Mouse (Mus musculus) adrenal gland, adult 8-10 months (tissue): ENCODE measurements at regions not wholly inside any gene's neighbourhood (a gene's known extent, or its start where the extent isn't known, plus 50 kb on each side); places are given as distances from the start of the nearest gene placed in this dataset.

Experiments used
- DNase-seq: peaks from one replicate; pipeline ENCODE4 v3.0.0; 2022

DNA sequence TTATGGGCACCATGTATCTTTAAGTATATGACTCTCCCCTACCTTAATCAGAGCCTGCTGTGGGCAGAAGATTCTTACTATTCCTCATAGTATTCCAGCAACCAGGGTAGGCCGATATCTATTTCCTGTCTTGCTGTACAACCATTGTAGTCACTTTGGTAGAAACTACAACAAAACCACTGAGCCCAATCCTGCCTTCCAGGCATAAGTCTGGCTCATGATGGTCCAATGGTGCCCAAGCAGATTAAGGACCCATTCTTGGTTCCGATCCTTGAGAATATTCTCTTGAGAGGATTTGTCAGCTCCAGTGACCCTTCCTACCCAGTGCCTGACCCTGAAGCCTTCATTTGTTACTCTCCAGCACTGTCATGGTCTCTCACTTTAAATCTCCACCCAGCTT, 102.9 kb upstream of the Mylip start:
- DNase-seq: no peak

DNA sequence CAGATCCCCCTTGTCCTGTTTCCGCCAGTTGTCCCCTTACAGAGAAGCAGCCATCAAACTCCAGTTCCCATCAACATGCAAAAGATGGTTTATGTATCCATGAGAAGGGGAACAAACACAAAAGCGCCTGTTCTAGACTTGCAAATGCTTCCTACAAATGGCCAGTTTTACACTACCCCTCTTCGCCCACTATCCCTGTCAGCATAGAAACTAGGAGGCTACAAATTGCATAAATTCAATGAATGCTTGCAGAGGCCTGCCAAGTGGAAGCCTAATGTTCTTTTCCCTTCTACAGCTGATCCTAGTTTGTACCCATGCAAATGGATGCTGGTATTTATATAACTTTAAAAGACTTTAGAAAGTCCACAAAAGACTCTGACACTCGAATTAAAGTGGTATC, 102.3 kb upstream of the Mylip start:
- no peak for DNase-seq

DNA sequence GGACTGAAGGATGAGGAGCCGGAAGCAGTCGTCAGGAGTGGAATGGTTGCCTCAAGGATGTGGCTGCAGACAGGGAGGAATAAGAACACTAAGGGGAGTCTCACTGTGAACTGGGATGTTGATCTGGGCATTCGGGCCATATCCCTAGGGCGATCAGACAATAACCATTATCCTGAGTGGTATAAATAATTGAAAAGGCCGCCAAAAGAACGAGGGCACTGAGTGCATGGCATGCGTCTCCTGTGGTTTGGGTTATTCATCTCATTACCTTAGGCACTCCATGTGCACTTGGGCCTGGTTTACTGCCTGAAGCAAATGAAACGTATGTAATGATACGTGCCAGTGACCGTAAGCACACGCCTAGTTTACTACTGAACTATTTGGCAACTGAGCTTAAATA, 99.6 kb upstream of the Mylip start:
- DNase-seq: no peak

DNA sequence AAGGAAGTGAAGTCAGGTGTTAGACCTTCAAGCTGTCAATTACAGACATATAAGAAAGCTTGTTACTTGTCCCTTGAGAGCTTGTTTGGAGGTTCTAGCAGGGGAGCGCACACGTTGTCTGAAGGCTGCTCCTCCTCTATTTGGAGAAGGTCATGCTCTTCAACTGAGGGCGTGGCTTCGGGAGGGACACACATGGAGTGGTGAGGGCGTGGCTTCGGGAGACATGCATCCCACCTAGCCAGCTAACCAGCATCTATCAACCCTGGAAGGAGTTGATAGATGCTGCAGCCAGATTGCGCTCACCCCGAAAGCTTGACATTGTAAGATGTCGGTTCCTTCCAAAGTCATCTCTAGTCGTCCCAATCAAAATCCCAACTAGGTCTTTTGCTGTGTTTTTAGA, 94.9 kb upstream of the Mylip start:
- DNase-seq: no peak

DNA sequence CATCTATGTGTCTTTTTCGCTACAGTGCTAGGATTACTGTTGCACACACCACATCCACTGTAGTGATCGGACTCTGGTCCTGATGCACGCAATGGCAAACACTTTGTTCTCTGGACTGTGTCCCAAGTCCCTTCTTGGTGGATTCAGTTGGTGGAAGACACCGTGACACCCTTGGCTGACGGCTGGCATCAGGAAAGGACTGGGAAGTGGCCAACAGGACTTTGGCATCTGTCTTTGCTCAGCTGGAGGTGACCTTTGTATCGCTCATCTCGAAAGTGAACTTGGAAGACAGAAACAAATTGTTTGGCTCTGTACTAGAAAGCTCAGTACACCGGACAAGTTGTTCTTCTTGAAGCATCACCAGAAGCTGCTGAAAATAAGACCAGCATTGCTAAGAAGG, 88.9 kb upstream of the Mylip start:
- DNase-seq: peak; percentile 1

DNA sequence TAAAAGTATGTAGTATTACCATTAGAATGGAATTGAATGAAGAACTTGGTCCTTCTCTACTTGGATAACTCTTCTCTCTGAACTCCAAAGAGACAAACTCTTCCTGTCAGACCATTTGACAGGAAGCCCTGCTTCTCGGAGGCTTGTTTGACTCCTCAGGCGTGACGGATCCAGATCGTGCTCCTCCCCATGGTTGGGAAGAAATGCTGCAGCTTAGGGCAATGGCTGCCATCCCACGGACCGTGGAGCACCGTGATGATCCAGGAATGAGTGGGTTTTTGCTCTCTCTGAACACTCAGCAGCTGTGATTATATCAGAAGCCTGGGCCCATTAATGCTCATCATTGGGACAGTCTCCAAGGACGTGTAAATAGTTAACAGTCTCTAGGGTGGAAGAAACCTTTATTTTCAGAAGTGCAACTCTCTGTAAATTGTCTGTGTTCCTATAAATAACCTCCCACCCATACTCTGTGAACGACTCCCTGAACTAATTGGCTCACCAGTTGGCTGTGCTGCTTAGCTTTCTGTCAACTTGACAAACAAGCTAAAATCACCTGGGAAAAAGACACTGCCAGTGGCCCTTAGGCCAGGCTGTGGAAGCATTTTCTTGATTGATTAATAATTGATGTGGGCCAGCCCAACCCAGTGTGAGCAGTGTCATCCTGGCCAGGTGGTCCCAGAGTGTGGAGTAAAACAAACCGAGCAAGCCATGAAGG, 88.2 kb upstream of the Mylip start:
- no peak for DNase-seq

DNA sequence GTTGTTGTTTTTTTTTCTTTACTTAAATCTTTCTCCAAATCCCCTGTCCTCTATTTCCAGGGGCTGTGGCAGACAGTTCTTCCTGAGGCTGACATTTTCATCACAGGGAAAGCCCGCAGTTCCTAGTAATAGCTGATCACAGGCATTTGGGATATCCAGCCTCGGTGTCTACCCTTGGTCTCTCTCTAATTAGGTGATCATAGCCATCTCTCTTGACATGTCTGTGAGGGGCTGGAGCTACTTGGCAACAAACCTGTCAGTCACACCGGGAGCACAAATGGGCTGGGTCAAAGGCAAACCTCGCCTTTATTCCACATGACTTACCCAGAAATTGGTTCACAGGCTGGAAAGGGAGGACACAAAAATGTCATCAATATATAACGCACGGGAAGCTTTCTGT, 86.7 kb upstream of the Mylip start:
- no peak for DNase-seq

DNA sequence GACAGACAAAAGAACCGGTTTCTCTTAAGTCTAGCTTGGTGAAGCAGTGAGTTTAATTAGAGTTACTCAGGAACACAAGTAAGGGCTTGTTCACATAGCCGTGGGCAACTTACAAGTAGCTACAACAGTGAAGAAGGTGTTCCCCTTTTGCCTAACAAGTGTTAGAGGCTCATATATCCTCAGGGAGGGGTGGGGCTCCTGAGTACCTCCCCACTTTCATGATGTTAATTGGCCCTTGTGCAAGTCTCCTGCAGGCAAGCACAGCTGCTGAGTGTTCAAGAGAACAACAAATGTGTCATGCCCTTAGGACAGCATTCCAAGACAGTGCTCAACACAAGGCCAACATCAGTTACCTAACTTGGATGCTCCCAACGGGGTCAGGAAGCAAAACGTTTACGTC, 83.4 kb upstream of the Mylip start:
- DNase-seq: no peak

DNA sequence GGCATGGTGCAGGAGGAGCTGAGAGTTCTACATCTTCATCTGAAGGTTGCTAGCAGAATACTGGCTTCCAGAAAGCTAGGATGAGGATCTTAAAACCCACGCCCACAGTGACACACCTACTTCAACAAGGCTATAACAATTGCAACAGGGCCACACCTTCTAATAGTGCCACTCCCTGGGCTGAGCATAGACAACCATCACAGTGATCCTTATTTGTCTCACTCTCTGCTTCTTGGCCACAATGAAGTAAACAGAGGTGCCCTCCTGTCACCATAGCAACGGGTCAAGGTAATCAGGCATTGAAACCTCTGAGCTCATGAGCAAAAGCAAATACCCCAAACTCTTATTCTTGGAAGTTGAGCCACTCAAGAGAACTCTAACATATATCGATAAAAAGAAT, 82.3 kb upstream of the Mylip start:
- DNase-seq: no peak

DNA sequence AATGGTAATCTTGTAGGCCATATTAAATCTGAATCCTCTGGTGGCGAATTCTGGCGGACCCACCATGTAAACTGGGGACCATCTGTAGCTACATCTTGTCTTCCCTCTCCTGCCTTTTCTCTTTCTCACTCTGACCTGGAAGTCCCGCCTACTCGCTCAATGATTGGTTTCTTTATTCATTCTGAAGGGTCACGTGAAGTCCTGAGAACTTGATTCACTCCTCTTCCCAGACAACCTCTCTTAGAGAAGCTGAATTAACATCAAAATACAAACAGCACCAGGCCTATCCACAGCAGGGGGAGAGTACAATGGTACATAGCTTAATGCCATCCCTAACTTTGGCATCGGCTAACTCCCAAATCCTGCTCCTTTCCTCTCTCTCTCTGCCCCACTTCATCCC, 69.9 kb upstream of the Mylip start:
- no peak for DNase-seq

DNA sequence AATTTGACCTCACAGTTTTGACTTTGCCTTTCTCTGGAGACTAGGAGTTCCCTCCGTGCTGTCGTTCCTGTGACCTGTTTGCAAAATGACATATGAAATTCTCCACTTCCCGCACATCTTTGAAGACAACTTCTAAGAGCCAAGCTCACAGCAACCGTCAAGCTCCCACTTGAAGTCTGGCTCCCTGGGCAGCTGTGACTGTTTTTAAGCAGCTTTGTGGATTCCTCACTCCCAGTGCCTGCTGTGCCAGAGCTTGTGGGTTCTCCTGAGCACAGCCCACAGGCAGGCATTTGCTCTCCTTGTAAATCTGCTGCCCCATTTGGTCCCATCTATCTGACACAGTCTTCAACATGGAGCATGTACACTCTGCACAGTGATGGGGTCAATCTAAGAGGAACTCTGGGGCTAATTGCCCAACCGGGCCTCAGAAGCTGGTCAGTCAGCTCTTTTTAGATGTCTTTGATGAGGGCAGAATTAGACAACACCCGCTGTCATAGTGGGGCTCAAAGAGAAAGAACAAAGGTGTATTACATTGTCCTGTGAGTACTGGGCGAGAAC, 63.7 kb upstream of the Mylip start:
- DNase-seq: no peak

DNA sequence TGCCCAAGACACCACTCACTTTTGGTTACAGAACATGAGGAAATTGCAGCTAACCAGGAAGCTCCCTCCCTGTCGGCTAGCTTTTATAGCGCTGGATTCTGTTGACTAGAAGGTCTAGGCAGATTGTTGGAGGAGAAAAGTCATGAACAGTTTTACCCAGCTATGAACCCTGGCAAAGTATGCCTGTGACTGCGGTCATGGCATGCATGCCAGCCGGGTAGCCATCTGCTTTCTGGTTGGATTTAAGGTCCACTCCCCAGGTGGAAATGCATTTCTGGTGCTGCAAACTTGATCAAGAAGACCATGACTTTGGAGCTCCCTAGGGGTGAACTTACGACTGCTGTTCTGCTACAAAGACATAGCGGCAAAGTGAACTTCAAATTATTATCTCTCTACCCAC, 62.8 kb upstream of the Mylip start:
- no peak for DNase-seq

DNA sequence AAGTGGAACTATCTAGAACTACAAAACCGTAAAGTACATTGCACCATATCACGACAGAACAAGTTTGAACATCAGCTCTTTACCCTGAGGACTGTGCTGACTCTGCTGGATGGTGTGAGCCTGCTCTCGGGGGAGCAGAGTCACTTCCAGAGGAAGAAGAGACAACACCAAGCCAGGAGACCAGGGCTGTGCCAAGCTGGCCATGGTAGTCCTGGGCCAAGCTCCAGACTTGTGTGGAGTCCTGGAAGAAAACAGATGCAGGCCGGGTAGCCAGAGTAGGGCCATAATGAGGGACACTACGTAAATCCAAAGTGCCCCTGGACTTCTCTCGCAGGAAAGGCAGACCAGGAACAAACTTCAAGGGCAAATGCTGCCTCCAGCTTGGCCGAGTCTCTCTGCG, 59.0 kb upstream of the Mylip start:
- DNase-seq: no peak

DNA sequence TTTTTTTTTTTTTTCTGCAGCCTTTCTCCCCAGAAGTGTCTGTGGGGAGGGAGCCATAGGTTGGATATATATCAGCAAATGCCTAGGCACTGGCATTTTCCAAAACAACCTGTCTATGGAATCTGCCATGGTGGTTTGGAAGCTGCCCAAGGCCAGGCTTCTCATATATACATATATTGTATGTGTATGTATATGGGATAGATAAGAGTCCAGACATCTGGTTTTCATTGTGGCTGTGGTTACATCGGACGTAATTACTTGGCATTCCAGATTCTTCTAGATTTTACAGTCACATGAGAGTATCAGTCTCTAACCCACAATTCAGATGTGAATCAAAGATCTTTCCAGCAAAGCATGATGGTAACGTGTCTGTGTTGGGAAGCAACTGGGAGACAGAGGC, 57.5 kb upstream of the Mylip start:
- no peak for DNase-seq

DNA sequence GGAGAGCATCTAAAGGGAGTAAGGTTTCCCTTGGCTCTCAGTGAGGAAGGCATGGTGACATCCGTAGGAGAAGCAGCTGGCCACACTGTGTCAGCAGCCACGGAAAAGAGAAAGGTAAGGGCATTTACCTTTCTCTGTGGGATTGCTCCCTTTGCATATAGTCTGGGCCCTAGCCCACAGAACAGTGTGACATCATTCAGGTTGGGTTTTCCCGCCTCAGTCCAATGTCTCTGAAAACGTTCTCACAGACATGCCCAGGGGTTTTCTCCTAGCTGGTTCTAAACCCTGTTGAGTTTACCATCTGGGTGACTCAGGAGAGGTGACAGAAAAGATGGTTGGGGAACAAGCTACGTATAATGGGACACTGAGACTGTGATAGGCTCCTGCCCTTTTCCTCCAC, 55.9 kb upstream of the Mylip start:
- DNase-seq: no peak
